Mouse (Mus musculus) CH12F3 (cell line): ENCODE measurements around the gene Eif1.
"Not testable (repeated sequence)": the region's sequence is repeated elsewhere in the genome, so short reads cannot be mapped to it uniquely, and the experiment has no call there.

Experiments used
- in situ Hi-C: fragments of 300-500 bp; cut with MboI; formaldehyde crosslinking; loops from 2 replicates; pipeline ENCODE4 v1.14.3; 2020; ENCODE audit warnings: low sequenced_read_pairs

The Eif1 gene

DNA sequence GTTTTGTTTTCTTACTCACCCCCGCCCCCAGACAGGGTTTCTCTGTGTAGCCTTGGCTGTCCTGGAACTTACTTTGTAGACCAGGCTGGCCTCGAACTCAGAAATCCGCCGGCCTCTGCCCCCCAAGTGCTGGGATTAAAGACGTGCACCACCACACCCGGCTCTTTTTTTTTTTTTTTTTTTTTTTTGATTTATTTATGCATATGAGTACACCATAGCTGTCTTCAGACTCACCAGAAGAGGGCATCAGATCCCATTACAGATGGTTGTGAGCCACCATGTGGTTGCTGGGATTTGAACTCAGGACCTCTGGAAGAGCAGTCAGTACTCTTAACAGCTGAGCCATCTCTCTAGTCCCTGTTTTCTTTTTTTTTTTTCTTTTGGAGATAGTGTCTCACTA, 11.0 kb upstream of the Eif1 start:
- in situ Hi-C loops, result not testable (repeated sequence)

- in situ Hi-C loops, result no loop called here
These were observed 8.0 kb upstream of the Eif1 start for GRCm38 (mm10) chr11:100311656-100312055.

DNA sequence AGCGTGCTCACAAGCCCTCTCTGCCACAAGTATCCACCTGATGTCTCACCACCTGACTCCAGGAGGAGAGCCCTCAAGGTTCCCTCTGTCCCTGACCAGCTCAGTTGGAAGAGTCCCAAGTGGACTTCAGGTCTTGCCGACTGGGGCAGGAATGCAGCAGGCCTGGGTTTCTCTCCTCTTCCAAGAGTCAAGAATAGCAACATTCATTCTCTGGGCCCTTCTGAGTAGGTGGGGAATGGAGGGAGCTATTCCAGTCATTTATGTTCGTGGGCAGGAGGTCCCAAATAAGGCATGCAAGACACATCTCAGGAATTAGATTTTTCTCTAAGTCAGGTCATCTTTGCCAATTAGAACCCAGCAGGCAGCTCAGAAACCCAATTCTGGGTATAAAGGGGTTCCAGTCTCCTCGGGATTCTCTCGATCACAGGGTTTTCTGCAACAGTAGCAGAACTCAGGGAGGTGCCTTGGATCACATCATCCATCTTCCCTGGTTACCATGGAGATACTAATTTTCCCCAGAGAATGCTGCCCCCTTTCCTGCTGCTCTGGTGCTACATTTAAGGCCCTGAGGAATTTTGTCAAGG, 7.5 kb upstream of the Eif1 start:
- in situ Hi-C loops, result no loop called here

GRCm38 (mm10) chr11:100313424-100313823, 6.3 kb upstream of the Eif1 start:
- in situ Hi-C loops, result no loop called here

- in situ Hi-C loops, result no loop called here
These were observed 4.2 kb upstream of the Eif1 start for GRCm38 (mm10) chr11:100315439-100315838.

DNA sequence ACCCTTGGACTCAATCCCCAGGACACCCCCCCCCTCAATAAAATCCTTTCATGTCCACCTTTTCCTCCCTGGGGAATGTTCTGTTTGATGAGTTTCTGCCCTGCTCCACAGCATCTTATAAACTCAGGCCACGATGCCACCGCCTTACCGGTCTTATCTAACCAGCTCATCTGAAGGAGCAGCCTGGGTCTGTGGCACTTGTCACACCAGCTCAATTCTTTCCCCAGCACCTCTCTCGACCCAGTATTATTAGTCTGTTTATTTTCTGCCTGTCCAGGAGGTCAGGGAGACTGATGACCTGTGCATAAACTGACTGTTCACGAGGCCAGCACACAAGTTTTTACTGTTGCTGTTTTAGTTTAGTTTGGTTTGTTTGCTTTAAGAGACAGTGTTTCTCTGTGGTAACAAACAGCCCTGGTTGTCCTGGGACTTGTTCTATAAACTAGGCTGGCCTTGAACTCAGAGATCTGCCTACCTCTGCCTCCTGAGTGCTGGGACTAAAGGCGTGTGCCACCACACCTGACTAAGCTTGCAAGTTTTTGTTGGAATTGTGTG, 1.8 kb upstream of the Eif1 start:
- in situ Hi-C loops, result no loop called here

- in situ Hi-C loops, result no loop called here
These were observed 895 bp upstream of the Eif1 start for GRCm38 (mm10) chr11:100318529-100319451.

DNA sequence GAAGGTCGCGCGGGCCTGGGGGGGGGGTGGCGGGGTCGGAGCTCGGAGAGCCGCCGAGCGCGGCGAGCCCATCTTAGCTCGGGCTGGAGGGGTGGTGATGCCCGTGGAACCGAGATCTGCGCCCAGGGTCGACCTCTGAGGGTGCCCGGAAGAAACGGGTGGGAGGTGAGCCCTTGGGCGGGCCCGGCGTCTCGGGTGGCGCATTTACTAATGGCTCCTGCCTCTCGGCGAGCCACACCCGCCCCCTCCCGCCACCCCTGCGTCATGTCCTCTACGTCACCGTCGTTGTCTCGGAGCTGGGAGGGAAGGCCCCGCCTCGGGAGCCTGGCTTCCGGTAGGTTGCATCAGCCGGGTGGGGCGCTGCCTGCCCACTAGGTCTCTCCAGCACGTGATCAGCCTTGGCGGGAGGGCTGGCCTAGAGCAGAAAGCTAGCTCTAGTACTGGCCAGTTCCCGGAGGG, 516 bp downstream of the Eif1 start:
- in situ Hi-C loops, result no loop called here

DNA sequence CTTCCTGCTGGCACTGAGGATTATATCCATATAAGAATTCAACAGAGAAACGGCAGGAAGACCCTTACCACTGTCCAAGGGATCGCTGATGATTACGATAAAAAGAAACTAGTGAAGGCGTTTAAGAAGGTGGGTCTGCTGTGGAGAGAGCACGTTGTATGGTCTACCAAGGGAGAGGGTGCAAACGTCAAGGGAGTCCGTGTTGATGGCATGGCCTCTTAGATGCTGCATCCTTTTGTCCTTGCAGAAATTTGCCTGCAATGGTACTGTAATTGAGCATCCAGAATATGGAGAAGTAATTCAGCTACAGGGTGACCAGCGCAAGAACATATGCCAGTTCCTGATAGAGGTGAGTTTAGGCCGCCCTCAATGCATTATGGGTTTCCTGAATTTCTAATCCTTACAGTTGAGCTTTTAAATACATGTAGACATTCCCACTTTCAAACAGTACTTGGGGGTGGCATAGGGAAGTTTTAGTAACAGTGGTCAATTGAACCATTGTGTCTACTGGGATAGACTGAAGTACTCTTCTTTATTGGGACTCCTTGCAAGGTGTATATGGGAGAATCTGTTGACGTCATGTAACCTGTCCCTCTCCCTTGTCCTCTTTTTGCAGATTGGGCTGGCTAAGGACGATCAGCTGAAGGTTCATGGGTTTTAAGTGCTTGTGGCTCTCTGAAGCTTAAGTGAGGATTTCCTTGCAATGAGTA, 1.2 kb downstream of the Eif1 start:
- in situ Hi-C loops, result not testable (repeated sequence)

DNA sequence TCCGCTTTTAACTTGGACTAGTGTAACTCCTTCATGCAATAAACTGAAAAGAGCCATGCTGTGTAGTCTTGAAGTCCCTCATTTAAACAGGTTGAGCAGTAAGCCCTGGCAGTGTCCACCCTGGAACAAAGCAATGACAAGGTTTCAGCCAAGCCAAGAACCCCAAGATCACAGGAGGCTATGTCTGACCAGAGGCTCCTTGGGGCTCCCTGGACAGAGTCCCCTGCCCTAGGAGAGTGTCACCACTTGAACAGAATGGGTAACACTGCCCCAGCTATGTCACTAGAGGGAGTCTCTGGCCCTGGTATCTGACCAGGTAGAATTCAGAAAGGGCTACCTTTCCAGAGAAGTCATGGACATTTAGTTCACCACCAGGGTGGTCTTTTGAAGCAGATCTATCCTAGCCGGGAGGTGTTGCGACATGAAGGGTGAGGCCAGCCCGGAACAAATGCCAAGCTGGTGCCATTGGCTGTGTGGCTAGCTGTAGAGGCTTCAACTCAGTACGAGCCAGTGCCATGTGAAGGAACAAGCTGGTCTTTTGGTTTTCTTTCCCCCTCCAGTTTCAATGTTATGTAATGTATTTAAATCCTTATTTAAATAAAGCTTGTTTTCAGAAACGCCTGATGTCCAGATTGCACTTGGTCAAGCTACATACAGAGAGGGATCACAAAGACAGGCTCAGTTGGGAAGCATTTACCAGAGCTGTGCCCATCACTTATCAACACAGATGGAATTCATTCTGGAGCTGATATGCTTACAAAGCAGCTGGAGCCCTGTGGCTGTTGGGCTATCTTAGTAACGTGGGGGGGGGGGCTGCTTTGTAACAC, 2.0 kb downstream of the Eif1 start:
- in situ Hi-C loops, result not testable (repeated sequence)

GRCm38 (mm10) chr11:100322591-100323258, 3.0 kb downstream of the Eif1 start:
- in situ Hi-C loops, result no loop called here

DNA sequence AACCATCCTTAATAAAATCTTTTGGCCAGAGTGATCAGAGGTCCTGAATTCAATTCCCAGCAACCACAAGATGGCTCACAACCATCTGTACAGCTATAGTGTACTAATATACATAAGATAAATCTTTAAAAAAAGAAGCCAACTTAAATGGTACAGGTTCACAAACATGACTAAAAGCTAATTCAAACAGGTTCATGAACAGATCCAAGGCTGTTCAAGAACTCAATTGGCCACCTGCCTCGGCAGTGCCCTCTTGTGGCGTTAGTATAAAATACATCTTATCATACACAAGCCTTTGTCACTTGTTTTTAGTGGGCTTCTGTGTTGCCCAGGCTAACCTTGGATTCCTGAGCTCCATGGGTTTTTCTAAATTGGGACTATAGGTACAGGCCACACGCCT, 3.9 kb downstream of the Eif1 start:
- in situ Hi-C loops, result no loop called here

DNA sequence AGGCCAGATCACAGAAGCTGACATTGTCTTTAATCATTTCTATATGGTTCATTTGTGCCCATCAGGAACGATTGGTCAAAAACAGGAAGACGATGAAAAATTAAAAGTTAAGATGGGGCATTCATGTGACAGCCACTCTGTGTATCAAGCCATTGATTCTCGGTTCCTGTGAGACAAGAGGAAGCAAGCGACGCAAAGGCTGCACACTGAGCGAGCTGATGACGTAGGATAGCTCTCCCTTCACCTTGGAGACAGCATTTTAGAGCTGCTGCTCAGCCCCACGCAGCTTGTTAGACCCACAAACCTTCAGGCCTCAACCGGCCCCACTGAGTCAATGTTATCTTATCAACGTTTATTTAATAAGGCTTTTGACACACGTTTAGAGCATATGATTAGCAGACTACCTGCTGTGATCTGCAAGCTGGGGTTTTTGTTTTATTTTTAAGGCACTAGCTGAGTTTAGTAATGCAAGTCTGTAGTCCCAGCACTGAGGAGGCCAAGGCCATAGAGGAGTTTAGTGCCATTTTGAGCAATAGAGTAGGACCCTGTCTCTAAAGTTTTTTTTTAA, 5.5 kb downstream of the Eif1 start:
- in situ Hi-C loops, result no loop called here

GRCm38 (mm10) chr11:100327316-100327715, 7.6 kb downstream of the Eif1 start:
- in situ Hi-C loops, result no loop called here

- in situ Hi-C loops, result no loop called here
These were observed 8.1 kb downstream of the Eif1 start for GRCm38 (mm10) chr11:100327761-100328160.

- in situ Hi-C loops, result no loop called here
These were observed 10.6 kb downstream of the Eif1 start for GRCm38 (mm10) chr11:100330235-100330634.

DNA sequence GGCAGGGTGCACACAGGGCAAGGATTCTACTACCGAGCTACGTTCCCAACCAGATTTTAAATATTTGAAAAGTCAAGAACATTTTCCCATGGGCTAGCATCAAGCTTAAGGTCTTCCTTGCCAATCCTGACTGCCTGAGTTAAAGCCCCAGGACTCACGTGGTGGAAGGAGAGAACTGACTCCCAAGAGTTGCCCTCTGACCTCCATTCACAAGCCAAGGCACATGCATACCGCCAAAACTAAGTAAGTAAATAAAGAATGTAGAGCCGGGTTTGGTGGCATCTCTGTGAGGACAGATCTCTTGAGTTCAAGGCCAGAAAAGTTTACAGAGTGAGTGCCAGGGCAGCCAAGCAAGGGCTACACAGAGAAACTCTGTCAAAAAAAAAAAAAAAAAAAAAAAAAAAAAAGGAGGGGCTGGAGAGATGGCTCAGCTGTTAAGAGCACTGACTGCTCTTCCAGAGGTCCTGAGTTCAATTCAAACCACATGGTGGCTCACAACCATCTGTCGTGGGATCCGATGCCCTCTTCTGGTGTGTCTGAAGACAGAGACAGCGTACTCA, 11.2 kb downstream of the Eif1 start:
- in situ Hi-C loops, result not testable (repeated sequence)

GRCm38 (mm10) chr11:100332766-100333515, 13.3 kb downstream of the Eif1 start:
- in situ Hi-C loops, result no loop called here
